Mouse (Mus musculus) neutrophil, adult 5-6 weeks (primary cell): ENCODE results near the gene Sf3b4. TPM values are rescaled to one million over a fixed set of nuclear protein-coding genes. Genes with fewer than 3 reads are reported as not detected.

Experiments
- ATAC-seq: fragments of 151-379, 151-347 bp; 2 replicates; pipeline ENCODE4 v1.8.0; 2017; ENCODE audit warnings: mild to moderate bottlenecking, moderate TSS enrichment; ENCODE audit not compliant: insufficient number of reproducible peaks, poor library complexity, low FRiP score, severe bottlenecking; ENCODE audit errors: extremely low read depth
- total RNA-seq: library from RNA; stranded (forward); fragments of 200-1000 nt; gene quantifications from 2 replicates; pipeline ENCODE4 v1.2.3, GENCODE M21; 2017

Sf3b4 gene
- total RNA-seq = 17.8 and 18.5 TPM in 2 replicates

GRCm38 (mm10) chr3:96172197-96173178 lies at the start of gene Sf3b4:
Gene Sf3b4 (plus strand): TSS chr3:96172332.
- peak; percentile 87 for ATAC-seq

DNA sequence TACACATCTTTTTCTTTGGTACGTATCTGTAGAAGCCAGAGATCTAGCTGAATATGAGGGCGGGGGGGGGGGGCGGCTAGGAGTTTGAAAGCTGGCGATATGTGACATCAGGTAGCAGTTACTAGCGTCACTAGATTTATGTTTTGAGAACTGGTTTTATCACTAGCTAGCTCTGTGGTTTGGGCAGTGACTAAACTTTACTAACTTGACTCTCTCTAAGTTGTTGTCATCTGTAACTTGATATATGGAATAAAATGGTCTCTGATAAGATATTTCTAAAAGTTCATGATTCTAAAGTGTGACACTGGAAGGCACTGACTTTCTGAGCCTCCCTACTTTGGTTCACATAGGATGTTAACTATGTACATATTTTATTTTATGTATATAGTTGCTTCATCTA lies 47.9 kb upstream of the Sf3b4 start:
- ATAC-seq = no peak

DNA sequence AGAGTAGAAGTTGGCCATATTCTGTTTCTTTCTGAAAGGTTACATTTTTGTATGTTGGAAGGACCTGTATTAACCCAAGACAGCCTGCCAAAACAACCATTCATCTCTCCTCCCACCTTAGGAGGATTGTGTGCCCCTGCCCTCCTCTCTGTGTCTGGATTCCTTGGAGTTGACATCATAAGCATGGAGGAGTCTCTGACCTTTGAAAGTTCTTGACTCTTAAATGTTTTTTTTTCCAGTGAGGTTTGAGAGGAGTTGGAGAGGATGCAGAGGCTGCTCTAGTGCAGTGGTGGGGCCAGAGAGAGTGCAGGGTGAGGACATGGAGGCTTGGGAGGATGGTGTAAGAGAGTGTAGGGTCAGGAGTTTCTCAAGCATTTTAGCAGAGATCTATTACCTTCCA lies 44.0 kb upstream of the Sf3b4 start:
- no peak for ATAC-seq

DNA sequence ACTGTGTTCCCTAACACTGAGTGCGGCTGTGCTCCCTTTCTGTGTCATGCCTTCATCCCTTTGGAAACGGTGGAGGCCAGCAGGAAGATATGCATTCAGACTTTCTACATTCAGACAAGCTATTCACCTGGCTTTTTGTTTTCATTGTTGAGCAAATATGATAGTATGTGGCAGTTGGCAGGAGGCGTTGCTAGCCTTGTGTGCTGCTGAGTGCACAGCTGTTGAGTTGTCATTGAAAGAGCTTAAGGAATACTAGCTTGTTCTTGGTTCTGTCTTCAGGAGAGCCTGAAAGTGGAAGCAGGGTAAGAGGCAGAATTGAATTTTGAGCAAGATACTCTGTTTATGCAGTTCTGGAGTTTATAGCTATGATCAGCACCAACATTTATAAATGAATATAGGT lies 39.7 kb upstream of the Sf3b4 start:
- ATAC-seq = no peak

DNA sequence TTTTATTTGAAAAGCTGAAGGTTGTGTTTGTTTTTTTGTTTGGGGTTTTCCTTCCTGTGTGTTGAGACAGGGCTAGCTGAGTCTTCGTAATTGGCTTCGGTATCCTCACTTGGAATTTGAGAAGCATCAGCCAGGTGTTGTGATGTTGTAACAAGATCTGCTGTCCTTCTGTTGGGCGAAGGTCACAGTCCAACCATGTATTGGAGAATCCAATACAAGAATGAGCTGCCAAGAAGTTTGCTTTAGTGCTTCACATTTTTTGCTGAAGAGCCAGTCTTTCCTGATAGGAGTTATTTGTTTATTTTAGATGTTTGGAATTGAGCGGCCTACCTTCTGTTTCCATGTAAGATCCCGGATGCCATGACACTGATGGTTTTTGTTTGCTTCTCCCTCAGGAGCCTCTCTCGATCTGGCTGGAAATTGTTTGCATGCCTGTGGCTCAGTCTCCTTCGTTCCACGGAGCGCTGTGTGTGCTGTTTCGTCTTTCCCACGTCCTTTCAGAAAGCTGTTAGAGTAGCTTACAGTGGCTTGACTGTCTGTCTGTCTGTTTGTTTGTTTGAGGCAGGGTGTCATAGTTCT lies 38.7 kb upstream of the Sf3b4 start:
- ATAC-seq = no peak

GRCm38 (mm10) chr3:96135011-96135410 lies 37.1 kb upstream of the Sf3b4 start:
- ATAC-seq = no peak

DNA sequence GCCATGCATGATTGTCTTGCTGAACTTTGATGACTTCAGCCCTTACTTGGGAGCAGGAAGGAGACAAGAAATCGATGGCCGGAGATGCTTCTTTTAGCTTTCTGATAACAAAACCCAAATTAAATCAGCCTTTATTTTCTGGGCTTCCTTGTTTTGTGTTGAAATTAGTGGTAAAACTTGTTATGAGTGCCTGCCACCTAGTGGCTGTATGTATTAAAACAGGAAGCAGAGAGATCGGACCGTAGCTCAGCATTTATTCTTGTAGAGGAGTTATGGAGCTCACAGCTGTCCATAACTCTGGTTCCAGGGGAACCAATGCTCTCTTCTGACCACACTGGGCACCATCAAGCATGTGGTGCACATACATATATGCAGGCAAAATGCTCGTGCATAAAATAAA lies 24.2 kb upstream of the Sf3b4 start:
- ATAC-seq = peak; percentile 86

GRCm38 (mm10) chr3:96151836-96152235 lies 20.3 kb upstream of the Sf3b4 start:
- no peak for ATAC-seq

DNA sequence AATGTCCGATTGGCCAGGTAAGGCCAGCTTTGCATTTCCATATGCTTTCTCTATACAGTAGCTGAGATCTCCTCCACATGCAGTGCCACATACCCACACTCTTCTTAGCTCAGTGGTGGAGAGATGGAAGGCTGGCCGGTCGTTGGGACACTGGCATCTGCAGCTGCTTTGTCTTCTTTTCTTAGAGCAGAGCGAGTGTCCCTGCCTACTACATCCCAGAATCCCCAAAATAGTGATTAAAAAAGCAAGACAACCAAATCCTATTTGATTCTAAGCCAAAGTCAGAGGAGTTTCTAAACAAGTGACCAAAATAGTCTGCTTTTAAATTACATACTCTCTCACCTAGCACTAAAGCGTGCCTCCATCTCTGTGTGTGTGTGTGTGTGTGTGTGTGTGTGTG lies 19.5 kb upstream of the Sf3b4 start:
- ATAC-seq = no peak

DNA sequence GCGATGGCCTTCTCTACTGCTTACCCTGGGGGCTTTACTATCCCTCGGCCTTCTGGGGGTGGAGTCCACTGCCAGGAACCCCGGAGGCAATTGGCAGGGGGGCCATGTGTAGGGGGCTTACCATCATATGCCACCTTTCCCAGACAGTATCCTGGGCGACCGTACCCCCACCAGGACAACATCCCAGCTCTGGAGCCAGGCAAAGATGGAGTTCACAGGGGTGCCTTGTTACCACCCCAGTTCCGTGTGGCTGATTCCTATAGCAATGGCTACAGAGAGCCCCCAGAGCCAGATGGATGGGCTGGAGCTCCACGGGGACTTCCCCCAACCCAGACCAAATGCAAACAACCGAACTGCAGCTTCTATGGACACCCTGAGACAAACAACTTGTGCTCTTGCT lies 16.6 kb upstream of the Sf3b4 start:
- no peak for ATAC-seq

- ATAC-seq = no peak
These were observed 12.3 kb upstream of the Sf3b4 start for GRCm38 (mm10) chr3:96159820-96160219.

DNA sequence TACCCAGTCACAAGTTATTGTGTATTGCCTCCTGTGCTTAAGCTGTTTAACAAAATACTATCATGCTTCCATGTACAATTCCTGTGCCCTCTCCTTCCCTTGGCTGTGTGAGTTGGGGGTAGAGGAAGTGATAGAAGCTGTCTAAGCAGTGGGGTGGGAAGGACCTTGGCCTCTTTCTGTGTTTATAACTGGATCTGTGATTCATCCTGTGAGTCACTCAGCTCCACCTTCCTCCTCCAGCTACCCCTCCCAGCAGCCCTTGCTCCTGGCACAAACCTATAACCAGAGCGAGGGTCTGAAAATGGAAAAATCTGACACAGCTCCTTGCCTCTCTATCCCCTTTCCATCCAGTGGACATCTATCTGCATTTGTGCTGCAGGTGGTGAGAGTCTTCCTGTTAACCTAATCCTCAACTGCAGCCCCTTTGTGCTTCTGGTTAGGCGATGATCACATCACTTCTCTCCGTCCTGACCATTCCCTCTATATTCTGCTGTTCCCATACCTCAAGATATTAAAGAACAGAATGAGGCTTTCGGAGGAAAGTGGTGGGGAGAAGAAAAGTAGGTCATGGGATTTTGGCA lies 11.8 kb upstream of the Sf3b4 start:
- no peak for ATAC-seq

GRCm38 (mm10) chr3:96160803-96161516 lies 11.2 kb upstream of the Sf3b4 start:
- ATAC-seq = no peak

DNA sequence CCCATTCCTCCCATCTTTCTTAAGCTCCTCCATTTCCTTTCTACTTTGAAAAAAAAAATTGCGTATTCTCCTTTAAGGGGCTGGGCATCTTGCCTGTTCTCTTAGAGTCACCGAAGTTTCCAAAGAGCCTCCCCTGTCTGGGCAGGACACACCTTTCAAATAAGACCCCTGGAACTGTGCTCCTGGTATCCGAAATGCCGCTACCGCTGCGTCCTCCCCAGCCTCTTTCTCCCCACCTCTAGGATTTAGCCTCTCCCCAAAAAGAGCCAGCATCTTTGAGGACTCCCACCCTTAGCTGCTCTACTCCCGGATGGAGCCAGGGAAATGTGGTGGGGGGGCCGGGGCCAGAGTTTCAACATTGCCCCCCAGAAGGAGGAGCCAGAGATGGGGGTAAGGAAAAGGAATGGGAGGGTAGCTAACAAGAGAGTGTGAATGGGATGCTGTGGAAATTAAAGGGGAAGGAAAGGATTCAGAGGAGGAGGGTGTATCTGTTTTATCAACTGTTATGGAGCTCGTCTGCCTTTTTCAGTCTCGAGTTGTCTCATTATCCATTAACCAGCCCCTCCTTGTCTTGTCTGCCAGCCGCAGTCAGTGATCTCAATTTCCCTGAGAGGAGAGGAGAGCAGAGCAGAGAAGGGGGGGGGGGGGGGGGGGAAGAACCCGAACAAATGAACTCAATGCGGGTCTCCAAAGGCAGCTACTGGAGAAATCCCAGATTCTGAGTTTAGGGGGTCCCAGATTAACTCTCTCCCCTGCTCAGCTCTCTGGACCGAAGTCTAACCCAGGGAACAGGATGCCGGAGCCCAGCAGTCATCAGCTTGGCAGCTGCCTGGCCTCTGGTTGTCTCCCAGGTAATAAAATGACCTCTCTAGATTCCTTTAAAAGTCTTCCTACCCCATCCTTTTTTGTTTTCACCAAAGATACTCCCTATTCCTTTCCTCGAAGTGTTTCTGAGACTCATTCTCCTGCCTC lies 10.0 kb upstream of the Sf3b4 start, which contains the start of gene Mtmr11:
Gene Mtmr11, plus strand, starts transcription at position 136 of the 972 bp plus-strand sequence.
- no peak for ATAC-seq

- ATAC-seq = no peak
These were observed 9.1 kb upstream of the Sf3b4 start for GRCm38 (mm10) chr3:96163040-96163439.

GRCm38 (mm10) chr3:96168466-96169158 lies 3.5 kb upstream of the Sf3b4 start:
- no peak for ATAC-seq

- ATAC-seq = no peak
These were observed 1.9 kb upstream of the Sf3b4 start for GRCm38 (mm10) chr3:96170276-96170675.
